Mouse (Mus musculus): ENCODE data around the gene Riox1.

- TF ChIP-seq CTCF (IDR thresholded peaks at IDR 0.05; ENCODE audit: low read depth) = no peak
- no peak for TF ChIP-seq EP300 (IDR thresholded peaks at IDR 0.05; ENCODE audit: low read depth)
These were observed 31.2 kb downstream of the Riox1 start for GRCm38 (mm10) chr12:83981615-83982014.
